Mouse (Mus musculus) bone marrow macrophage, adult 2 months (primary cell): Measurements from ENCODE around the gene Sugp1.

Experiments
- CTCF ChIP-seq: IDR thresholded peaks from 2 replicates; pipeline ENCODE4 v1.5.1; 2012; ENCODE audit warnings: low read depth, mild to moderate bottlenecking, low read length, moderate library complexity
- POLR2A ChIP-seq: IDR thresholded peaks from 2 replicates; pipeline ENCODE4 v1.6.1; 2012; ENCODE audit warnings: mild to moderate bottlenecking, low read depth, low read length, borderline replicate concordance

- no peak for TF ChIP-seq CTCF
- no peak for TF ChIP-seq POLR2A
Measured at GRCm38 (mm10) chr8:70072441-70073069, 29.9 kb downstream of the Sugp1 start, which contains the start of gene Tm6sf2.
